Mouse (Mus musculus) kidney, embryonic 14.5 days (tissue): ENCODE results near the gene Zranb1. TPM values are rescaled to one million over a fixed set of nuclear protein-coding genes. Genes with fewer than 3 reads are reported as not detected.

ENCODE experiments used
- ATAC-seq: fragments of 200-750 bp; cut with Nextera tagmentation; 2 replicates; pipeline ENCODE4 v1.8.0; 2017; ENCODE audit warnings: moderate number of reproducible peaks, mild to moderate bottlenecking, moderate TSS enrichment, moderate library complexity; ENCODE audit not compliant: low FRiP score, low TSS enrichment
- H3K27ac ChIP-seq: fragments of 300-500 bp; sonication (generic); 2 replicates; pipeline ENCODE4 v1.5.1; 2014; ENCODE audit warnings: low read depth, mild to moderate bottlenecking, low read length, moderate library complexity, mixed read lengths
- H3K27me3 ChIP-seq: fragments of 300-500 bp; sonication (generic); 2 replicates; pipeline ENCODE4 v1.6.1; 2014; ENCODE audit warnings: mild to moderate bottlenecking, low read length; ENCODE audit not compliant: control insufficient read depth, insufficient read depth
- H3K36me3 ChIP-seq: fragments of 300-500 bp; sonication (generic); 2 replicates; pipeline ENCODE4 v1.6.1; 2014; ENCODE audit warnings: low read length, mixed read lengths; ENCODE audit not compliant: control insufficient read depth, insufficient read depth
- H3K4me1 ChIP-seq: fragments of 300-500 bp; sonication (generic); 2 replicates; pipeline ENCODE4 v1.6.1; 2014; ENCODE audit warnings: low read length, mixed read lengths; ENCODE audit not compliant: control insufficient read depth, insufficient read depth
- H3K4me2 ChIP-seq: fragments of 300-500 bp; sonication (generic); replicated peaks from 2 replicates; pipeline ENCODE4 v1.6.1; 2014; ENCODE audit warnings: low read depth, mild to moderate bottlenecking, low read length
- H3K4me3 ChIP-seq: fragments of 300-500 bp; sonication (generic); 2 replicates; pipeline ENCODE4 v1.5.1; 2014; ENCODE audit warnings: mild to moderate bottlenecking, low read length
- H3K9ac ChIP-seq: fragments of 300-500 bp; sonication (generic); 2 replicates; pipeline ENCODE4 v1.6.1; 2014; ENCODE audit warnings: low read depth, mild to moderate bottlenecking, low read length, moderate library complexity
- H3K9me3 ChIP-seq: fragments of 300-500 bp; sonication (generic); 2 replicates; pipeline ENCODE4 v1.6.1; 2016; ENCODE audit warnings: low read length; ENCODE audit not compliant: control insufficient read depth
- WGBS: fragments of 180-500 bp; shearing (Covaris S2); extraction: QIAGEN DNeasy Blood & Tissue Kit; methylation state at CpG from one replicate; pipeline ENCODE4 v1.1.7; 2014; 5-methylcytosine and 5-hydroxymethylcytosine counted together
- polyA plus RNA-seq: library from polyadenylated mRNA; unstranded; fragments of >200 nt; fragmentation: Nextera tagmentation; extraction: Ambion mirVana; gene quantifications from 2 replicates; pipeline ENCODE4 v1.2.1, GENCODE M21; 2014

The Zranb1 gene
- polyA plus RNA-seq, 1 experiment from 2014 or later: 18.0 TPM

- Histone ChIP-seq H3K9ac (no peak overlapping the region), H3K4me3 (no peak overlapping the region), H3K36me3 (no peaks in the 10 kb centered on the region), H3K27ac (no peak overlapping the region), H3K27me3 (no peaks in the 10 kb centered on the region), H3K9me3 (no peaks in the 10 kb centered on the region), H3K4me2 (no peak overlapping the region), H3K4me1 (no peaks in the 10 kb centered on the region)
- 84% methylated on average over 5 of the region's 5 CpGs for WGBS
- no peak for ATAC-seq
Observed at GRCm38 (mm10) chr7:132891561-132892310, 39.2 kb upstream of the Zranb1 start.

- no peaks in the 10 kb centered on the region for H3K4me1 ChIP-seq
- H3K27me3 ChIP-seq: no peaks in the 10 kb centered on the region
- H3K9me3 ChIP-seq: no peaks in the 10 kb centered on the region
- no peak overlapping the region for H3K9ac ChIP-seq
- H3K27ac ChIP-seq: no peak overlapping the region
- H3K36me3 ChIP-seq: no peaks in the 10 kb centered on the region
- WGBS: 53% methylated on average over 4 of the region's 4 CpGs
- no peak for ATAC-seq
- H3K4me3 ChIP-seq: no peak overlapping the region
- no peak overlapping the region for H3K4me2 ChIP-seq
Observed at GRCm38 (mm10) chr7:132892311-132892661, 38.7 kb upstream of the Zranb1 start.

GRCm38 (mm10) chr7:132892806-132893205, 38.1 kb upstream of the Zranb1 start:
- Histone ChIP-seq H3K4me1 (no peaks in the 10 kb centered on the region), H3K27me3 (no peaks in the 10 kb centered on the region), H3K36me3 (no peaks in the 10 kb centered on the region), H3K9me3 (no peaks in the 10 kb centered on the region), H3K4me3 (no peak overlapping the region), H3K4me2 (no peak overlapping the region), H3K27ac (no peak overlapping the region), H3K9ac (no peak overlapping the region)
- ATAC-seq: no peak
- WGBS: 60% methylated on average over 7 of the region's 7 CpGs

- H3K9ac ChIP-seq: no peak overlapping the region
- WGBS: 91% methylated on average over 1 of the region's 1 CpGs
Observed at GRCm38 (mm10) chr7:132893336-132893735, 37.6 kb upstream of the Zranb1 start.

GRCm38 (mm10) chr7:132894841-132895555, 35.9 kb upstream of the Zranb1 start:
- Histone ChIP-seq H3K27me3 (no peaks in the 10 kb centered on the region), H3K4me2 (no peak overlapping the region), H3K4me3 (no peak overlapping the region), H3K9me3 (no peaks in the 10 kb centered on the region), H3K27ac (no peak overlapping the region), H3K9ac (no peak overlapping the region), H3K4me1 (no peaks in the 10 kb centered on the region), H3K36me3 (no peaks in the 10 kb centered on the region)
- no peak for ATAC-seq
- 72% methylated on average over 7 of the region's 7 CpGs for WGBS

More at GRCm38 (mm10) chr7:132893336-132893735, 37.6 kb upstream of the Zranb1 start:
- no peaks in the 10 kb centered on the region for H3K36me3 ChIP-seq
- ATAC-seq: no peak
- H3K4me2 ChIP-seq: no peak overlapping the region
- H3K27me3 ChIP-seq: no peaks in the 10 kb centered on the region
- no peaks in the 10 kb centered on the region for H3K4me1 ChIP-seq
- H3K27ac ChIP-seq: no peak overlapping the region
- no peak overlapping the region for H3K4me3 ChIP-seq
- H3K9me3 ChIP-seq: no peaks in the 10 kb centered on the region

GRCm38 (mm10) chr7:132896206-132896815, 34.6 kb upstream of the Zranb1 start:
- Histone ChIP-seq H3K36me3 (no peaks in the 10 kb centered on the region), H3K9ac (no peak overlapping the region), H3K4me3 (no peak overlapping the region), H3K9me3 (no peaks in the 10 kb centered on the region), H3K4me1 (no peaks in the 10 kb centered on the region), H3K27me3 (no peaks in the 10 kb centered on the region), H3K4me2 (no peak overlapping the region), H3K27ac (no peak overlapping the region)
- 89% methylated on average over 9 of the region's 9 CpGs for WGBS
- no peak for ATAC-seq

- no peaks in the 10 kb centered on the region for H3K4me1 ChIP-seq
- 83% methylated on average over 10 of the region's 10 CpGs for WGBS
- no peak overlapping the region for H3K27ac ChIP-seq
- no peaks in the 10 kb centered on the region for H3K36me3 ChIP-seq
- no peaks in the 10 kb centered on the region for H3K27me3 ChIP-seq
- no peaks in the 10 kb centered on the region for H3K9me3 ChIP-seq
- H3K4me3 ChIP-seq: no peak overlapping the region
- H3K4me2 ChIP-seq: no peak overlapping the region
- ATAC-seq: no peak
- no peak overlapping the region for H3K9ac ChIP-seq
Observed at GRCm38 (mm10) chr7:132897258-132897657, 33.7 kb upstream of the Zranb1 start.

- Histone ChIP-seq H3K4me2 (no peak overlapping the region), H3K27me3 (no peaks in the 10 kb centered on the region), H3K4me1 (no peaks in the 10 kb centered on the region), H3K9me3 (no peaks in the 10 kb centered on the region), H3K9ac (no peak overlapping the region), H3K4me3 (no peak overlapping the region), H3K36me3 (no peaks in the 10 kb centered on the region), H3K27ac (no peak overlapping the region)
- 91% methylated on average over 2 of the region's 2 CpGs for WGBS
- no peak for ATAC-seq
Observed at GRCm38 (mm10) chr7:132898234-132898633, 32.7 kb upstream of the Zranb1 start.
